Comparison of ENCODE assay signal across 18 mouse cellular contexts in the genomic region with DNA sequence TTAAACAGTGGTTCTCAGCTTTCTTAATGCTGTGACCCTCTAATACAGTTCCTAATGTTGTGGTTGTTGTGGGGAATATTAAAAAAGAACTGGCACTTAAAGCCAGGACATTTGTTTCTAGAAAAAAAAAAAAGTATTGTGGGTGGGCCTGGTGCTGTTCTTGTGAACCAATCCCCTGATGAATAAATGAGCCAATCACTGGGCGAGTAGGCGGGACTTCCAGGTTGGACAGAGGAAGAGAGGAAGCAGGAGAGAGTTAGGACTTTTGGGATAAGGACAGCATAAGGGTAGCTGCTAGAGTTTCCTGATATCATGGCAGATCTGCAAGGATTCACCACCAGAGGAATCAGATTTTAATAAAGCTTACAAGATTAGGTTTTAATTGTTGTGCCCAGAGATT.
A peak's percentile ranks its signal among the peaks of the same experiment; 100 is the strongest.
DNase-seq lines count a peak whose midpoint lies in the region; ATAC-seq lines count a peak whose summit lies in the region.
"Had no signal": no experiment of that assay in that cellular context is flagged by ENCODE, and none has a peak within 500 bp of the region (broad histone marks: within the 10 kb centered on the region; RNA-seq: fewer than 3 reads in every experiment).

No protein-coding gene starts in this region.

- no peak for ATAC-seq in megakaryocyte, adult 5-6 weeks (ENCODE audit: poor library complexity, severe bottlenecking)
- ATAC-seq: forebrain, embryonic 14.5 days; hindbrain, postnatal 0 days had no signal

- DNase-seq in adrenal gland, postnatal 14 days = peak; percentile 18
- no peak for DNase-seq in adrenal gland, postnatal 36 days
- peak; percentile 29 for DNase-seq in 3134 (ENCODE audit: extremely low read depth, insufficient read length, low spot score)
- DNase-seq in ES-CJ7 (ENCODE audit: low read depth, low spot score) = peak; percentile 52
- DNase-seq in adipocyte (ENCODE audit: low spot score) = peak; percentile 81
- DNase-seq in ovary, adult 18-20 months (ENCODE audit: low spot score) = no peak
- no peak for DNase-seq in right cerebral cortex, postnatal 14 days
- DNase-seq: B cell, adult 2 months; cerebellum, postnatal 14 days; embryo, embryonic 11 days; kidney, adult 18-20 months; kidney, postnatal 14 days; layer of hippocampus, adult 9-11 months; lung, postnatal 14 days; right cerebral cortex, adult 18-20 months had no signal

Comparison
In these comparisons a context has a peak if more than half of its experiments do, and no peak if none do; other contexts are left out.
1. DNase-seq: peak in adrenal gland, postnatal 14 days (single experiment), 3134 (single experiment), ES-CJ7 (single experiment) and adipocyte (single experiment); none in adrenal gland, postnatal 36 days (0 of 2), ovary, adult 18-20 months (single experiment) and right cerebral cortex, postnatal 14 days (single experiment).